Comparison of ENCODE assay signal across 10 mouse cellular contexts in the genomic region with DNA sequence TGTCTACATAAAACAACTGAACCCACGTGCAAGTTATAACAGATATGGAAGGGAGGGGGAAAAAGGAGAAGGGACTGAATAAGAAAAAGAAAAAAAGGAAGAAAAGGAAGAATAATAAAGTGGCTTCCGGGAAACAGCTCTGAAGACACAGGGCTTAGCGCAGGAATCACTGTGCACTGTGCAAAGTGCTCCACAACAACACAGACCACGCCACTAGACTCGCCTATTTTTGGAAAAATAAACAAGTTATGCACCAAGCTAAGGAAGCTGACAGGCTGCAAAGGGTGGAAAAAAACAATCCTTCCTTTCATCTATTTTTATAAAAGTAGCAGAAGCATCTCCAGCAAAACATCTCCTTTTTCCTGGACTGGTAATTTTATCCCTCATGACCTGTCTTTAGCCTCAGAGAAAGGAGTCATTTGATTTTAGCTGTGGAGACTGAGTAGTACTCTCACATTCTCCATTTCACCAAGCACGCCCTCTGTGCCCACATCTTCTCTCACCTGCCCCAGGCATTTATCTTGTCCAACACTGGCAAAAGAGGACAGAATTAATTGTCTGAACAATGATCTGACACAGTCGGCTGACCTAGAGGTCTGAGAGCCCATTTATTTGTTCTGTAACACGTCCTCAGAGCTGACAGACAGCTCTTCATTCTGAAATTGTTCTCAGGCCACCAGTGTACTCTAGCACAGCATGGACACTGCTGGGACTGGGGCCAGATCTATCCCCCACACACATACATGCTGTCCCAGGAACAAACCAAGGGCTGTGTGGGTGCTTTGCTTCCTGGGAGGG.
DNase-seq lines count a peak whose midpoint lies in the region; ATAC-seq lines count a peak whose summit lies in the region.
"Had no signal": no experiment of that assay in that cellular context is flagged by ENCODE, and none has a peak within 500 bp of the region (broad histone marks: within the 10 kb centered on the region; RNA-seq: fewer than 3 reads in every experiment).

No protein-coding gene starts in this region.

- H3K27me3 ChIP-seq in forebrain, embryonic 15.5 days: no peaks in the 10 kb centered on the region
- H3K27me3 ChIP-seq: neural tube, embryonic 13.5 days had no signal

- no peaks in the 10 kb centered on the region for H3K36me3 ChIP-seq in forebrain, embryonic 15.5 days
- H3K36me3 ChIP-seq: neural tube, embryonic 13.5 days had no signal

- H3K27ac ChIP-seq in forebrain, embryonic 15.5 days (replicated peaks): no peak overlapping the region
- H3K27ac ChIP-seq: left cerebral cortex, adult 2 months; neural tube, embryonic 13.5 days had no signal

- 74% methylated on average over 8 of the region's 8 CpGs for WGBS in forebrain, embryonic 15.5 days

- H3K4me2 ChIP-seq in forebrain, embryonic 15.5 days (replicated peaks): no peak overlapping the region
- H3K4me2 ChIP-seq: neural tube, embryonic 13.5 days had no signal

- intact Hi-C loops in heart, postnatal 10 days (cut with DNase I): no loop called here

- DNase-seq in cerebellum, adult 8-10 months: peak; percentile 1
- no peak for DNase-seq in cerebellum, adult 11 months
- peak; percentile 12 for DNase-seq in layer of hippocampus, adult 11-12 months (ENCODE audit: low spot score)
- DNase-seq in layer of hippocampus, adult 9-10 months (ENCODE audit: low spot score): no peak
- peak; percentile 13 to 41 for DNase-seq in heart, postnatal 10 days
- DNase-seq in lung, postnatal 10 days: peak; percentile 59
- DNase-seq in urinary bladder, postnatal 14 days (ENCODE audit: low spot score): no peak

- H3K4me3 ChIP-seq in forebrain, embryonic 15.5 days: no peak overlapping the region
- H3K4me3 ChIP-seq: left cerebral cortex, adult 2 months; neural tube, embryonic 13.5 days had no signal

- no peaks in the 10 kb centered on the region for H3K4me1 ChIP-seq in forebrain, embryonic 15.5 days

- H3K9me3 ChIP-seq in forebrain, embryonic 15.5 days: no peaks in the 10 kb centered on the region
- H3K9me3 ChIP-seq: neural tube, embryonic 13.5 days had no signal

- no peak overlapping the region for H3K9ac ChIP-seq in forebrain, embryonic 15.5 days (replicated peaks)
- H3K9ac ChIP-seq: neural tube, embryonic 13.5 days had no signal

- ATAC-seq in forebrain, embryonic 15.5 days (replicated peaks): no peak

Comparison
In these comparisons a context has a peak if more than half of its experiments do, and no peak if none do; other contexts are left out.
1. DNase-seq: peak in cerebellum, adult 8-10 months (single experiment), layer of hippocampus, adult 11-12 months (single experiment), heart, postnatal 10 days (2 of 2) and lung, postnatal 10 days (single experiment); none in cerebellum, adult 11 months (single experiment), layer of hippocampus, adult 9-10 months (single experiment) and urinary bladder, postnatal 14 days (single experiment).